Comparison of ENCODE assay signal across 8 mouse cellular contexts in genomic region chr17:86906136-86906461, GRCm38 (mm10). TPM values are rescaled to one million over a fixed set of nuclear protein-coding genes. Genes with fewer than 3 reads are reported as not detected.
DNase-seq lines count a peak whose midpoint lies in the region; ATAC-seq and TF ChIP-seq lines count a peak whose summit lies in the region.

No protein-coding gene starts in this region.

- no peaks in the 10 kb centered on the region for H3K36me3 ChIP-seq in hindbrain, embryonic 12.5 days

- no peaks in the 10 kb centered on the region for H3K4me1 ChIP-seq in cerebellum, adult 2 months (ENCODE audit: control insufficient read depth, insufficient read depth, low read length)
- peaks cover 20% of the 10 kb centered on the region for H3K4me1 ChIP-seq in hindbrain, embryonic 12.5 days

- H3K4me3 ChIP-seq in cerebellum, adult 2 months (replicated peaks; ENCODE audit: insufficient read depth, low read depth, low read length) = no peak overlapping the region
- H3K4me3 ChIP-seq in hindbrain, embryonic 12.5 days = no peak overlapping the region

- H3K4me2 ChIP-seq in hindbrain, embryonic 12.5 days (replicated peaks) = peak overlapping the region; percentile 31

- no peaks in the 10 kb centered on the region for H3K9me3 ChIP-seq in hindbrain, embryonic 12.5 days (replicated peaks)

- no peak overlapping the region for H3K27ac ChIP-seq in cerebellum, adult 2 months (ENCODE audit: insufficient read depth, low read length)
- no peak overlapping the region for H3K27ac ChIP-seq in hindbrain, embryonic 12.5 days

- no peaks in the 10 kb centered on the region for H3K27me3 ChIP-seq in cerebellum, adult 2 months (ENCODE audit: control insufficient read depth, insufficient read depth, low read length)
- H3K27me3 ChIP-seq in hindbrain, embryonic 12.5 days = 0 out of 2 replicates have a peak, but pooled peaks cover 10% of the 10 kb centered on the region

- ATAC-seq in frontal cortex, adult (ENCODE audit: low TSS enrichment) = peak; percentile 68
- ATAC-seq in hindbrain, embryonic 12.5 days (ENCODE audit: low FRiP score) = no peak

- WGBS in cerebellum, adult 2 months = 2% methylated on average over 9 of the region's 9 CpGs
- WGBS in hindbrain, embryonic 12.5 days = 4% methylated on average over 9 of the region's 9 CpGs

- peak; percentile 85 for TF ChIP-seq CTCF in cerebellum, adult 2 months (IDR thresholded peaks at IDR 0.05; ENCODE audit: borderline replicate concordance, insufficient read depth, low read depth, low read length)

- peak; percentile 78 for DNase-seq in MN1 (ENCODE audit: low spot score)
- peak; percentile 67 to 76 for DNase-seq in cerebellum, adult 2 months
- peak; percentile 69 for DNase-seq in layer of hippocampus, adult 9-11 months
- DNase-seq in lung, postnatal 4 days = peak; percentile 65 to 89
- peak; percentile 77 for DNase-seq in right cerebral cortex, adult 18-20 months
- peak; percentile 82 for DNase-seq in urinary bladder, postnatal 36 days (ENCODE audit: low spot score in 2 of 2)

- no peak for TF ChIP-seq POLR2A in cerebellum, adult 2 months (IDR thresholded peaks at IDR 0.05; ENCODE audit: borderline replicate concordance, insufficient read depth, low read length)

- H3K9ac ChIP-seq in hindbrain, embryonic 12.5 days = no peak overlapping the region

RNA-seq across cellular contexts. Expression of gene Tmem247, which starts 11.0 kb away (rescaled TPM):
- polyA plus RNA-seq in cerebellum, adult 2 months (2012; rRNA removed) = not detected in 2 replicates
- not detected in 2 replicates for polyA plus RNA-seq in hindbrain, embryonic 12.5 days (2016; fragmentation: Nextera tagmentation; extraction: Ambion mirVana)

RNA-seq across cellular contexts. Expression of gene Atp6v1e2, which starts 41.6 kb away (rescaled TPM):
- 0.22 TPM in 1 of 2 replicates, not detected in the other for polyA plus RNA-seq in cerebellum, adult 2 months (2012; rRNA removed)
- polyA plus RNA-seq in hindbrain, embryonic 12.5 days (2016; fragmentation: Nextera tagmentation; extraction: Ambion mirVana) = not detected in 2 replicates

RNA-seq across cellular contexts. Expression of gene Rhoq, which starts 56.8 kb away (rescaled TPM):
- polyA plus RNA-seq in cerebellum, adult 2 months (2012; rRNA removed) = 42.5 and 47.1 TPM in 2 replicates
- polyA plus RNA-seq in hindbrain, embryonic 12.5 days (2016; fragmentation: Nextera tagmentation; extraction: Ambion mirVana) = 16.3 and 19.2 TPM in 2 replicates
